Mouse (Mus musculus) left cerebral cortex, adult 18-20 months (tissue): Measurements from ENCODE around the gene Slc25a41. TPM values are rescaled to one million over a fixed set of nuclear protein-coding genes. Genes with fewer than 3 reads are reported as not detected.
A peak's percentile ranks its signal among the peaks of the same experiment; 100 is the strongest.

Experiments
- DNase-seq, 2 experiments: peaks; one replicate each; pipeline ENCODE4 v3.0.0; 2021 to 2022; ENCODE audit warnings: low spot score in 2 of 2, mixed read lengths in 1 of 2
- total RNA-seq, 2 experiments: library from RNA; stranded (reverse); gene quantifications; 2 replicates each; pipeline ENCODE4 v1.2.3; 2021

Gene Slc25a41
- total RNA-seq, 2 experiments from 2014 or later, result 0.40 TPM; not detected in 1

- DNase-seq, result no peak
Observed at GRCm38 (mm10) chr17:57048816-57049215, 7.4 kb upstream of the Slc25a41 start.

GRCm38 (mm10) chr17:57047406-57047805 lies 6.0 kb upstream of the Slc25a41 start:
- DNase-seq, result no peak

DNA sequence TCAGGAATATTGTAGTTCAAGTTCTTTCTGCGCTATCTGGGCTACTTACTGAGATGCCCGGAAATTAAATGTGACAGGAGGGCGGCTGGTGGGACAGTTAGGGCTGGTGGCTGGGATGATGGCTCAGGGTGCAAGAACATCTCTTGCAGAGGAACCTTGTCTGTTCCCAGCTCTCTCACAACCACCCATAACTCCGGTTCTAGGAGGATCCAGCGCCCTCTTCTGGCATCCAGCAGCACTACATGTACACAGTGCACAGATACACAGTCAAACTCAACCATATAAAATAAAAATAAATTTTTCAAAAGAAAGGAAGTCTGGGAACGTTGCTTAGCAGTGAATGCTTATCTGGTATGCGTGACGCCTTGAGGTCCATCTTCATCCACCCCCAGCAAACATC lies 2.5 kb downstream of the Slc25a41 start:
- no peak for DNase-seq

- DNase-seq, result no peak
Observed at GRCm38 (mm10) chr17:57032854-57033253, 8.6 kb downstream of the Slc25a41 start.

DNA sequence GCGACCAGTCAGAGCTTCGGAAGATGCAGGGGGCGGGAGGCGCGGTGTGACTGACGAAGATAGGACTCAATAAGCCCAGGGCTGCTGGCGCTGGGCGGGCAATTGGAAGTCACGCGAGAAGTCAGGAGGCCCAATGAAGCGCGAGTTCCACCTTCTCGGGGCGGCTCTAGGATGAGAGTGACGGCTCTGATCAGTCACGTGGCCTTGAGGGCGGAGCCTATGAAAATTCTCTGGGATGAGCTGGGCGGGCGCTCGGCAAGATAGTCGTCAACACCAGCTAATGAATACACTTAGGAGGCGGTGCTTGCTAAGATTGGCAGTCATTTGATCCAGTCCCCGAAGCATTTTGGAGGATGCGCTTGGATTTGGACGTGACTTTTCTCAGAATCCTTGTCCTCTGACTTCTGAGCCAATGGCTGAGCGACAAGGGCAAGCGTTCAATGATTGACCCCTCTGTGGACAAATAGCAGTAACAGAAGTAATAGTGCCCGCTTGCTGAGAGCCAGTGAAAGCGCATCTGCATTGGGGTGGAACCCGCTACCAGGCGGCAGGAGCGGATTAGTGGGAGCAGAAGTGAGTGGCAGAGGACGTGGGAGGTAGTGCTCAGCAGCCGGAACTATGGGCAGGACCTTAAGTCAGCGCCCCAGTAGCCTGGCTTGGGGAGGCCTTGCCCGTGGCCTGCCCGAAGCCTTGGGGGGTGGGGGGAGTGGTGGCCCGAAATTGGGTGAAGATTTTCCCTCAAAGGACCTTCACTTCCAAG lies 9.6 kb downstream of the Slc25a41 start:
- DNase-seq, result peak; percentile 98 to 100

DNA sequence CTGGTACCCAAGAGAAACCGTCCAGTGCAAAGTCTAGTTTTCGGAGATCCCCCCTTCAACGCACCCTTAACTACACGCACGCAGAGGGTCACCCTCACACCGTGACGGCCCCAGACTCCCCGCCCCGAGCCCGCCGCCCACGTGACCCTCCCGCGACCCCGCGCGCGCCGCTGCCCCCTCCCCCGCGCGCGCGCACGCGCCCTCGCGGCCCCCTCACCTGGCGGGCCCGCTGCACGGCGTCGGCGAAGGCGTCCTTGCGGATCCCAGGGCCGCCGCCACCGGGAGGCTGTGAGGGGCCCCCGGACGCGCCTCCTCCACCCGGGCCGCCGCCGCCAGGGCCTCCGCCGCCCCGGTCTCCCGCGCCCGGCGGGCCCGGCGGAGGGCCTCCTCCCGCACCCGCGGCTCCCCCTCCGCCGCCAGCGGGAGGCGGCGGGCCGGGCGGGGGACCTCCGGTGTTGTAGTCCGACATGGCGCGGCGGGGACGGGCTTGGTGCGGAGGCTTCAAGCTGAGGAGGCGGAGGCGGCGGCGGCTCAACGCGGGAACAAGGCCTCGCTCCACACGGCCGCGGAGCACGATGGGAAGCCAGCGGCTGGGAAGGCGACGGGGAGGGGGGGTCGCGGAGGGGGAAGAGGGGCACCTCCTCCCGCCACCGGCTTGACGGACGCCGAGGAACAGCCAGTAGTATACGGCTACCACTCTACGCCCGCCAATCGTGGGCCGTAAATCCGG lies 10.4 kb downstream of the Slc25a41 start, which contains the start of gene Khsrp:
TSS of gene Khsrp (minus strand) at position 592 of the 730 bp plus-strand sequence.
- DNase-seq, result peak; percentile 18 to 42

GRCm38 (mm10) chr17:57029691-57030090 lies 11.8 kb downstream of the Slc25a41 start:
- no peak for DNase-seq

- DNase-seq, result no peak
Observed at GRCm38 (mm10) chr17:57027471-57027870, 14.0 kb downstream of the Slc25a41 start.

GRCm38 (mm10) chr17:57020960-57021359 lies 20.5 kb downstream of the Slc25a41 start:
- no peak for DNase-seq

GRCm38 (mm10) chr17:57019693-57020092 lies 21.8 kb downstream of the Slc25a41 start:
- DNase-seq, result no peak

DNA sequence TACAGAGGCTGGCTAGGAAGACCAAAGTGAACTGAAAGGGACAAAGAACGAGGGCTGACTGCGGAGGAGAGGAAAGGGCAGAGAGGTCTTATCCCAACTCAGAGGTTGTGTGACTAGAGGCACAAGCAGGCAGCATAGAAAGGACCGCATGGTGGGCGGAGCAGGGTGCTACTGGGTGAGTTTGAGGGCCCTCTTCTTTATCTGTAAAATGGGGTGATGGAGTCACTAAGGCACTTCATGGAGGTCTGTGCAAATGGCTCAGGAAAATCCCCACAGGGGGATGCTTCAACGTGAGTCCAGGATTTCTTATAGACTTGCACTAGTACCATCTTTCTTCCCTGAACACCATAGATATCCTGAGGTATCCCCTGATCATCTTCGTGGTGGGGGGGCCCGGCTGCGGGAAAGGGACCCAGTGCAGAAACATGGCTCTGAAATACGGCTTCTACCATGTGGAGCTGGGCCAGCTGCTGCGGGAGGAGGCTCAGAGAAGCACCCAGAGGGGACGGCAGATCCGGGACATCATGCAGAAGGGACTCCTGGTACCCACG lies 29.1 kb downstream of the Slc25a41 start:
- no peak for DNase-seq

DNA sequence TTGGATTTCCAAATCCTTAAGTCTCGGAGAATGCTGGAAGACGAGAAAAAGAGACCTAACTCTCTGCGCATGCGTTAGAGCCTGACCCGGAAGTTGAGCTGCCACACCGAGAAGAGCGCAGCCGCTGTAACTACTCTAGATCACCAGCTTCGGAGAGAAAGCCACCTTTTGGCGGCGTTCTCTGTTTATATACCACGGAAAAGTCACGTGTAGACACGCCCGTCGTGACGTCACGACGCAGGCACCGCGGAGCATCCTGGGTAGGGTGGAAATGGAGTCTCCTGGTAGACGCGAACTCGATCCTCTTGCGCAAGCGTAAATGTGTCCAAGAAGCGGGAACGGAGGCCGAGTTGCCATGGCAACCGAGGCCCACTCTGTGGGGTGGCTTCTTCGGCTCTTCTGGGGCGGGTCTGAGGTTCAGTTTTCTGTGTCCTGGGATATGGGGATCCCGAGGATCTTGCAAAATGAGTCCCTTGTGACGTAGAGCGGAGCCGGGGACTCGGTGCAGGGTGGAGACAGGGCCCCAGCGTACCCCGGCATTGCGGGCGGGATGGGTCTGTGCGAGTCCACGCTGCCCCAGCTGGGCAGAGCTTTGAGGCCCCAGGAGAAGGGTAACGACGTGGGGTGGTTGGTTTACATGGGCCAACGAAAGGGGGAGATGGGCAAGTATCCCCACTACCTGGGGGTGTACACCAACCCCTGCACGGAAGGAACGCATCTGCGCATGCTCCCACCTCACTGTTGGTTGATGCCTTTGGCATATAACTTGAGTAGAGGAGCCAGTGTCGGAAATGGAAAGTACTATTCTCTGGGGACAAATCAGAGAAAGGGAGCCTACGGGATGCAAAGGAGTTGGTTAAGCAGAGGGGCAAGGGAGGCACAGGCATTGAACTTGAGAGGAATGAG lies 30.0 kb downstream of the Slc25a41 start, which contains the start of the genes Gtf2f1 and Gm17949:
TSS of gene Gtf2f1 (minus strand) at position 53 of the 906 bp plus-strand sequence.
TSS of gene Gm17949 (plus strand) at position 234 of the 906 bp plus-strand sequence.
- peak; percentile 93 to 96 for DNase-seq

- peak in 1 of 2 experiments; percentile 20 for DNase-seq
Observed at GRCm38 (mm10) chr17:57010911-57011235, 30.6 kb downstream of the Slc25a41 start.

- no peak for DNase-seq
Observed at GRCm38 (mm10) chr17:57007137-57007905, 34.1 kb downstream of the Slc25a41 start.

DNA sequence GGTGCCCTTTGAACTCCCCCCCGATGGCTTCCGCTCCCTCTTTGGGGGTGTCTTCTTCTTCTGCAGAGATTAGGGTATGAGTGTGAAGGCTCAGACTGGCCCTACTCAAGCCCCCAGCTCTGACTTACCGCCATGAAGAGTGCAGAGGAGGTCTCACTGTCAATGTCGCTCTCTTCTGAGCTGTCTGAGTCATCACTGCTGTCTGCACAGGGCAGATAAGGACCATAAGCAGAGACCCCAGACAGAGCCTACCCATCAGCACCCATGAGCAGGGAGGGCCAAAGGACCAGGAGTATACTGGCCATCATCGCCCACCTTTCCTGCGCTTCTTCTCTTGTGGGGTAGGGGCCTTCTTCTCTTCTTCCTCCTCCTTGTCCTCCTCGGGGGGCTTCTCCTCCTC lies 37.5 kb downstream of the Slc25a41 start:
- DNase-seq, result no peak

- no peak for DNase-seq
Observed at GRCm38 (mm10) chr17:57001228-57001627, 40.2 kb downstream of the Slc25a41 start.

- DNase-seq, result no peak
Observed at GRCm38 (mm10) chr17:56999968-57000609, 41.4 kb downstream of the Slc25a41 start, which contains the start of gene Pspn. Pspn (minus strand) TSS chr17:57000018.

DNA sequence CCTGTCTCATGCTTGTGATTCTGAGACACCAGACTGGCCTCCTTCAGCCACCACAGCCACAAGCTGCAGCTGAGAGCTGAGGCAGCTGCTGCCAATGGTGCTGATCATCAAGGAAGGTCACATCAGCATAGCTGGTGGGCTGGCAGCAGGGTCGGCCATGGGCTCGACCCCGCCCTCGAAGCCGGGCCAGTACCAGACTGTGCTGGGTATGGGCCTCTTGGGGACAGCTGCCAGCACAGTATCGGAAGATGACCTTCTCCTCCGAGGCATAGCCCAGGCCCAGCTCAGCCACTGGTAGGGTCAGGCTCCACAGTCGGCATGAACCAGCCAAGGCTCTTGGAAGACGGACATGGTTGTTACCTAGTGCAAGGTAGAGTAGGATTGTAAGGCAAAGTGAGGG lies 42.0 kb downstream of the Slc25a41 start:
- no peak for DNase-seq

GRCm38 (mm10) chr17:56997029-56997667 lies 44.3 kb downstream of the Slc25a41 start, which contains the start of gene Alkbh7:
Alkbh7 (plus strand) TSS chr17:56997339.
- DNase-seq, result peak; percentile 90 to 93
